Mouse (Mus musculus) cerebellum, adult 9-10 months (tissue): ENCODE measurements around the gene Hoxd12.

Experiments used
- DNase-seq: peaks from one replicate; pipeline ENCODE4 v3.0.0; 2022

The Hoxd12 gene

GRCm38 (mm10) chr2:74666411-74666810 is 8.4 kb upstream of the Hoxd12 start:
- no peak for DNase-seq

GRCm38 (mm10) chr2:74667191-74667841 is 7.5 kb upstream of the Hoxd12 start:
- no peak for DNase-seq

GRCm38 (mm10) chr2:74667842-74668357 is 6.9 kb upstream of the Hoxd12 start, which contains the start of gene Hoxd13:
Gene Hoxd13, plus strand, starts transcription at chr2:74668310.
- DNase-seq, result no peak

GRCm38 (mm10) chr2:74668370-74669229 is 6.2 kb upstream of the Hoxd12 start:
- DNase-seq, result no peak

GRCm38 (mm10) chr2:74669230-74669578 is 5.6 kb upstream of the Hoxd12 start:
- DNase-seq, result no peak

GRCm38 (mm10) chr2:74669650-74670235 is 5.1 kb upstream of the Hoxd12 start:
- DNase-seq, result no peak

- DNase-seq, result no peak
Measured at GRCm38 (mm10) chr2:74670632-74671188, 4.1 kb upstream of the Hoxd12 start.

- no peak for DNase-seq
Measured at GRCm38 (mm10) chr2:74671847-74672246, 3.0 kb upstream of the Hoxd12 start.

- no peak for DNase-seq
Measured at GRCm38 (mm10) chr2:74672481-74673362, 2.1 kb upstream of the Hoxd12 start.

GRCm38 (mm10) chr2:74673835-74674425 is 883 bp upstream of the Hoxd12 start:
- no peak for DNase-seq

GRCm38 (mm10) chr2:74675666-74676282 is 961 bp downstream of the Hoxd12 start:
- no peak for DNase-seq

- no peak for DNase-seq
Measured at GRCm38 (mm10) chr2:74676376-74677052, 1.7 kb downstream of the Hoxd12 start.

GRCm38 (mm10) chr2:74677106-74677505 is 2.3 kb downstream of the Hoxd12 start:
- DNase-seq, result no peak

GRCm38 (mm10) chr2:74678891-74679595 is 4.2 kb downstream of the Hoxd12 start, which contains the start of gene Hoxd11:
Gene Hoxd11, plus strand, starts transcription at chr2:74679557.
- DNase-seq, result no peak

GRCm38 (mm10) chr2:74679596-74679971 is 4.8 kb downstream of the Hoxd12 start:
- no peak for DNase-seq

GRCm38 (mm10) chr2:74679980-74680379 is 5.2 kb downstream of the Hoxd12 start:
- no peak for DNase-seq

- no peak for DNase-seq
Measured at GRCm38 (mm10) chr2:74680561-74681398, 6.0 kb downstream of the Hoxd12 start.

GRCm38 (mm10) chr2:74681594-74682531 is 7.0 kb downstream of the Hoxd12 start:
- no peak for DNase-seq
